Mouse (Mus musculus) lung, embryonic 14.5 days (tissue): ENCODE data around the gene Xrn1. TPM values are rescaled to one million over a fixed set of nuclear protein-coding genes. Genes with fewer than 3 reads are reported as not detected.
"Not testable (repeated sequence)": the region's sequence is repeated elsewhere in the genome, so short reads cannot be mapped to it uniquely, and the experiment has no call there.

Source experiments
- ATAC-seq: fragments of 200-750 bp; cut with Nextera tagmentation; 2 replicates; pipeline ENCODE4 v1.8.0; 2017; ENCODE audit warnings: mild to moderate bottlenecking, moderate TSS enrichment, moderate library complexity; ENCODE audit not compliant: insufficient read depth
- DNase-seq: peaks from one replicate; pipeline ENCODE4 v3.0.0-alpha.2; 2015
- H3K27ac ChIP-seq: fragments of 300-500 bp; sonication (generic); 2 replicates; pipeline ENCODE4 v1.5.1; 2014; ENCODE audit warnings: low read depth, mild to moderate bottlenecking, moderate library complexity
- H3K27me3 ChIP-seq: fragments of 300-500 bp; sonication (generic); 2 replicates; pipeline ENCODE4 v1.6.1; 2014; ENCODE audit warnings: low read length, control low read depth; ENCODE audit not compliant: insufficient read depth
- H3K36me3 ChIP-seq: fragments of 300-500 bp; sonication (generic); 2 replicates; pipeline ENCODE4 v1.6.1; 2014; ENCODE audit warnings: control low read depth; ENCODE audit not compliant: insufficient read depth
- H3K4me1 ChIP-seq: fragments of 300-500 bp; sonication (generic); 2 replicates; pipeline ENCODE4 v1.6.1; 2014; ENCODE audit warnings: antibody characterized with exemption, control low read depth; ENCODE audit not compliant: insufficient read depth
- H3K4me2 ChIP-seq: fragments of 300-500 bp; sonication (generic); 2 replicates; pipeline ENCODE4 v1.6.1; 2014; ENCODE audit warnings: mild to moderate bottlenecking
- H3K4me3 ChIP-seq: fragments of 300-500 bp; sonication (generic); 2 replicates; pipeline ENCODE4 v1.5.1; 2014; ENCODE audit warnings: low read depth, low read length
- H3K9ac ChIP-seq: fragments of 300-500 bp; sonication (generic); 2 replicates; pipeline ENCODE4 v1.6.1; 2014
- H3K9me3 ChIP-seq: fragments of 300-500 bp; sonication (generic); 2 replicates; pipeline ENCODE4 v1.6.1; 2016; ENCODE audit warnings: low read depth, low read length, control low read depth
- CTCF ChIP-seq: IDR thresholded peaks from 2 replicates; pipeline ENCODE4 v1.5.1; 2016; ENCODE audit warnings: antibody characterized with exemption, low read depth
- WGBS: fragments of 180-500 bp; shearing (Covaris S2); extraction: QIAGEN DNeasy Blood & Tissue Kit; methylation state at CpG from one replicate; pipeline ENCODE4 v1.1.7; 2014; 5-methylcytosine and 5-hydroxymethylcytosine counted together
- polyA plus RNA-seq: library from polyadenylated mRNA; unstranded; fragments of >200 nt; fragmentation: Nextera tagmentation; extraction: Ambion mirVana; gene quantifications from 2 replicates; pipeline ENCODE4 v1.2.1, GENCODE M21; 2014

Xrn1 gene
- 21.1 and 22.7 TPM in 2 replicates for polyA plus RNA-seq

DNA sequence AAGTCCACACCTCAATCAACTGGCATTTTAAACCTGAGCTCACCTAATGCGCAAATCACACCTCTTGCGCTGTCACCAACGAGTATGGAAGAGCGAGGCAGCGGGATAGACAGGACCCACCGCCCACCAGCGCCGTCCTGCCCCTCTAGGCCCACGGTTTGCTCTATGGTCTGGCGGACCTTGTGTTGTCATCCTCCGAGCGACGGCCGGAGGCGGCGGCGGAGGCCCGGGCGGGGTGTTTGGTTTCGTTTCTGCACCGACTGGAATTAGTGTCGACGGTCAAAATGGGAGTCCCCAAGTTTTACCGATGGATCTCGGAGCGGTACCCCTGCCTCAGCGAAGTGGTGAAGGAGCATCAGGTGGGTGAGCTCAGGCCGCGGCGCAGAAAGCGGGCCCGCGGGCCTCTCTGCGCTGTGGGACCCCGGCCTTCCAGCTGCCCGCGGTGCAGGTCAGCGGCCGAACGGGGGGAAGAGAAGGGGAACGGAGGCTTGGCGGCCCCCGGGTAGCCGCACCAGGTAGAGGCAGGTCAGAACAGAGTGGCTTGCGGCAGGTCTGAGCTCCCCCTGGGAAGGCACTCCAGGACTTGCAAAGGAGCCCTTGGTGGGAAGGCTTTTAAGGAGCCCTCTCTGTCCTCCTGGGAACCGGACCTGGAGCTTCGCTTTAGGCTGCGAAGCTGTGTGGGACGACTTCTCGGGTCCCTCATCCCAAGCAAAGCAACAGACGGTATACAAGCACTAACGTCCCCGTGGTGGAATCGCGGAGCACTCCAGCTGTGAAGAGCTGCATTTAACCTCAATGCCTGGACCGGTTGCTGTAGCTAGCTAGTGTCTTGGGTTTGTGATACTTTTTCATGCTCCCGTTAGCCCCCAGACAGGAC, at the start of gene Xrn1:
Gene Xrn1 (plus strand): TSS at position 176 of the 877 bp plus-strand sequence.
- under 1% methylated on average over 57 of the region's 57 CpGs for WGBS
- peak within 1 kb of the TSS; percentile 95 for H3K27ac ChIP-seq
- H3K36me3 ChIP-seq: peaks cover 22% of the 10 kb centered on the region; the same call in 1 of the 2 replicates
- TF ChIP-seq CTCF: no peak
- no peaks in the 10 kb centered on the region for H3K9me3 ChIP-seq
- H3K4me1 ChIP-seq: no peaks in the 10 kb centered on the region
- no peaks in the 10 kb centered on the region for H3K27me3 ChIP-seq
- peak within 1 kb of the TSS; percentile 73 for H3K4me2 ChIP-seq
- peak; percentile 100 for ATAC-seq
- peak within 1 kb of the TSS; percentile 99 for H3K4me3 ChIP-seq
- DNase-seq: peak; percentile 97
- peak within 1 kb of the TSS; percentile 99 for H3K9ac ChIP-seq

DNA sequence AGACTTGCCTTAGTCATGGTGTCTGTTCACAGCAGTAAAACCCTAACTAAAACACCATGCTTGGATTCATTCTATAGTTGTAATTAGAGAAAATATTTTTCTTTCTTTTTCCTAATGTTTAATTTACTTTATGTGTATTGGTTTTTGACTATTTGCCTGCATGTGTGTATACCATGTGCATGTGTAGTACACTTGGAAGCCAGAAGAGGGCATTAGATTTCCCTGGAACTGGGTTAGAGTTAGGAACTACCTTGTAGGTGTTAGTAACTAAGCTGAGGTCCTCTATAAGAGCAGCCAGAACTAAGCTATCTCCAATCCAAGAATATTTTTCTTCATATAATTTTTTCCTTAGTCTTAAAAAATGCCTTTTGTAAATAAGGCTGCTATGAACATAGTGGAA, 21.7 kb upstream of the Xrn1 start:
- no peak for DNase-seq
- no peaks in the 10 kb centered on the region for H3K9me3 ChIP-seq
- H3K27ac ChIP-seq: no peak overlapping the region
- no peaks in the 10 kb centered on the region for H3K27me3 ChIP-seq
- no peak overlapping the region for H3K9ac ChIP-seq
- H3K4me2 ChIP-seq: no peak overlapping the region
- H3K4me3 ChIP-seq: no peak overlapping the region
- no peak for TF ChIP-seq CTCF
- peaks cover 15% of the 10 kb centered on the region for H3K36me3 ChIP-seq
- H3K4me1 ChIP-seq: no peaks in the 10 kb centered on the region
- ATAC-seq: no peak

DNA sequence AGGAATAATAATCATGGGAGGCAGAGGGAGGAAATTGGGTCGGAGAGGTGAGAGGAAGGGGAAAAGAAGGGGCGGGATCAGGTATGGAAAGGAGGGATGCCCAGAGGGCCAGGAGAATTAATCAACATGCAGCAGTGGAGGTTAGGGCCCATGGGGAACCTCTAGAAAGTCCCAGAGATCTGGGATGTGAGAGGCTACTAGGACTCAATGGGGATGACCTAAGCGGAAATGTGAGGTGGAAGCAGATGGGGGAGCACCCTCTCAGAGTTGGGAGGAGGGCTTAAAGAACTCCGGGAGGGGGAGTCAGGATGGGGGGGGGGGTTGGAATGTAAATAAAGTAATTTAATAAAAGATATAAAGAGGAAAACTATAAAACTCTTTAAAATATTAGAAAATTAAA, 902 bp upstream of the Xrn1 start:
- DNase-seq (no peak), ATAC-seq (no peak)
- no peaks in the 10 kb centered on the region for H3K9me3 ChIP-seq
- 0 out of 2 replicates have a peak overlapping the region, but pooled peaks have one; percentile 99 for H3K9ac ChIP-seq
- peak overlapping the region; percentile 67 for H3K4me2 ChIP-seq
- 67% methylated on average over 4 of the region's 4 CpGs for WGBS
- H3K36me3 ChIP-seq: peaks cover 19% of the 10 kb centered on the region
- H3K4me1 ChIP-seq: no peaks in the 10 kb centered on the region
- H3K27ac ChIP-seq: peak overlapping the region; percentile 15; the same call in 1 of the 2 replicates
- TF ChIP-seq CTCF: no peak
- peak overlapping the region; percentile 99 for H3K4me3 ChIP-seq
- no peaks in the 10 kb centered on the region for H3K27me3 ChIP-seq

DNA sequence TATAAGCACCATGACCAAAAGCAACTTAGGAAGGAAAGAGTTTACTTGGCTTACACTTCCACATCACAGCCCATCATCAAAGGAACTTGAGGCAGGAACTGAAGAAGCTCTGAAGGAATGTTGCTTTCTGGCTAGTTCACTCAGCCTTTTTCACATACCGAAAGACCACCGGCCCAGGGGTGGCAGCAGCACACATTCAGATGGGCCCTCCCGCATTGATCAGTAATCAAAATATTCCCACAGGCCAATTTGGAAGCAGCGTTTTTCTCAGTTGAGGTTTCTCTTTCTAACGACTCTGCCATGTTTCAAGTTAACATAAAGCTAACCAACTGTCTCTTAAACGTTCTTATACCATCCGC, 355 bp upstream of the Xrn1 start:
- Histone ChIP-seq H3K9ac (peak overlapping the region; percentile 99), H3K4me1 (no peaks in the 10 kb centered on the region), H3K27me3 (no peaks in the 10 kb centered on the region), H3K27ac (peak overlapping the region; percentile 15; the same call in 1 of the 2 replicates), H3K36me3 (peaks cover 18% of the 10 kb centered on the region; the same call in 1 of the 2 replicates), H3K4me2 (peak overlapping the region; percentile 67), H3K4me3 (peak overlapping the region; percentile 99), H3K9me3 (no peaks in the 10 kb centered on the region)
- under 1% methylated on average over 7 of the region's 7 CpGs for WGBS
- ATAC-seq (peak; percentile 74), DNase-seq (no peak)
- TF ChIP-seq CTCF: no peak

DNA sequence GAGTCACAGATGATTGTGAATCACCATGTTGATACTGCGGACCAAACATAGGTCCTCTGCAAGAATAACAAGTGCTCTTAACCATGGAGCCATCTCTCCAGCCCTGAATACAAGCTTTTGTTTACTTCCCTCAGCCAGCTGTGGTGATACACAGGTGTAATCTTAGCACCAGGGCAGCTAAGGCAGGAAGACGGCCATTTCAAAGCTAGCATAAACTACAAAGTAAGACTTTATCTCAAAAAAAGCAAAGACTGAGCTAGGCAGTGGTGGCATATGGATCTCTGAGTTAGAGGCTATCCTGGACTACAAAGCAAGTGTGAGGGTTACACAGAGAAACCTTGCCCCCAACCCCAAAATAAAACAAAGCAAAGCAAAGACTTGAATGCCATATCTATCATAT, 3.1 kb downstream of the Xrn1 start:
- no peaks in the 10 kb centered on the region for H3K4me1 ChIP-seq
- no peak for ATAC-seq
- 84% methylated on average over 2 of the region's 2 CpGs for WGBS

DNA sequence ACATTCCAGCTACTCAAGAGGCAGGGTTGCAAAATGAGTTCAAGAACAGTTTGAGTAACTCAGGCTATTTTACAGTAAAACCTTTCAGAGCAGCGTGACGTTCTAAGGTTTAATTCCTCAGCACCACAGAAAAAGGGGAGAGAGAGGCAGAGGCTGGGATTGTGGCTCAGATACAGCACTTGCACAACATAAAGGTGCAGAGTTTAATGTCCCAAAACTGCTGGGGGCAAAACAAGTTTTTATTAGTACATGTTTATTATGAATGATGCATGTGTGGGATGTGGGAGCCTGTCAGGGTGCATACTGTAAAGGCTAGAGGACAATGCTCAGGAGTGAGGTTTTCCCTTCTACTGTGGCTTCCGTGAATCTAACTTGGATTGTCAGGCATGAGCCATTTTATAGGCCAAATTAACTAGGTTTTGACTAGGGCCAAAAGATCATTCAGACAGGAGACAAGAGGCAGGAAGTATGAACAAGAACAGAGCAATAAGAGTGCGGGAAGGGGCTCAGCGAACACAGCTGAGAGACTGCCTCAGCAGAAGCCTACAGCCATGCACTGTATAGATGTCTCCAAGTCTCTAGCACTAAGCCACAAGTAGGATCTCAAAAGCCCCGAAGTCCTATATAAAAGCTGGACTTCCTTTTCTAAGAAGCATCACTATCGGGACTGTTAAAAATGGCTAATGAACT, 3.6 kb downstream of the Xrn1 start:
- Histone ChIP-seq H3K27ac (no peak overlapping the region), H3K4me2 (no peak overlapping the region), H3K9me3 (no peaks in the 10 kb centered on the region), H3K4me1 (no peaks in the 10 kb centered on the region), H3K4me3 (no peak overlapping the region), H3K9ac (no peak overlapping the region), H3K36me3 (peaks cover 11% of the 10 kb centered on the region; the same call in 1 of the 2 replicates), H3K27me3 (no peaks in the 10 kb centered on the region)
- TF ChIP-seq CTCF: no peak
- 96% methylated on average over 7 of the region's 7 CpGs for WGBS
- no peak for DNase-seq
- ATAC-seq: no peak

More for the DNA sequence above, 3.1 kb downstream of the Xrn1 start:
- Histone ChIP-seq H3K4me3 (no peak overlapping the region), H3K9me3 (no peaks in the 10 kb centered on the region), H3K36me3 (peaks cover 11% of the 10 kb centered on the region; the same call in 1 of the 2 replicates), H3K27ac (no peak overlapping the region), H3K27me3 (no peaks in the 10 kb centered on the region), H3K4me2 (no peak overlapping the region), H3K9ac (no peak overlapping the region)
- no peak for TF ChIP-seq CTCF
- DNase-seq: no peak

DNA sequence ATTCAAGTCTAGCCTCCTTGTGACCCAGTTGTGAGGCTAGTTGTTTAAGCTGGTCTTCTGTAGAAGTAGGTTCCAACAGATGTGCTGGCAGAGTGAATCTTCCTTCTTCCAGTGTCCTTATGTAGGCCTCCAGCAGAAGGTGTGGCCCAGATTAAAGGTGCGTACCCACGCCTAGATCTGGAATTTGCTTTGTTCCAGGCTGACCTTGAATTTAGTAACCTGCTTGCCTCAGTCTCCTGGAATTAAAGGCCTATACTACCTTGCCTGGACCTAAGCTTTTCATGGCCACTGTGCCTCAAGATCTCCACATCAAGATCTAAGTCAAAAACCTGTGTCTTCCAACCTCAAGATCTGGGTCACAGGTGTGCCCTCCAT, 4.2 kb downstream of the Xrn1 start:
- H3K4me3 ChIP-seq, ATAC-seq, H3K9me3 ChIP-seq, H3K9ac ChIP-seq, H3K4me1 ChIP-seq, DNase-seq, H3K27ac ChIP-seq, H3K27me3 ChIP-seq, H3K4me2 ChIP-seq: not testable (repeated sequence)
- peaks cover 11% of the 10 kb centered on the region; the same call in 1 of the 2 replicates for H3K36me3 ChIP-seq
- WGBS: 93% methylated on average over 2 of the region's 2 CpGs
